Mouse (Mus musculus): ENCODE results near the gene Filip1.

DNA sequence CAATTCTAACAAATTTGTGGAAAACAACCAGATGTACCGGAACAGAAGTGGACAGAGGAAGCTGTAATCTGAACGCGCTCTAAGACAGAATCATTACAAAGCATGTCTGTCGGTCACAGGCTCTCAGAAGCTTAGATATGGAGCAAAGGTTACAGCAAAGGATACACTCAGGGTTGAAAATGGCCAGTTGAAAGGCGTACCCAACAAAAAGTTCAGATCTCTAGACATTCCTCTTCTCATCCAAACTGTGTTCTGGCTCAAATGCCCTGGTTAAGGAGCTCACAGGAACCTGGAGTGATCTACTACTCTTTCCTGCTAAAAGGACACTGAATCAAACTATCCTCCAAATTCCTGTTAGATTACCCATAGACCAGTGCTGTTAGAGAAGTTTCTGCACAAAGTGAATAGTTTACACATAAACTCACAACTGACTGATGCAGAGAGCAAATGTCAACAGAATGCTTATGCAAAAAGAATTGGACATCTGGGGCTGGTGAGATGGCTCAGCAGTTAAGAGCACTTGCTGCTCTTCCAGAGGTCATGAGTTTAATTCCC lies 245.6 kb downstream of the Filip1 start:
- no peak for TF ChIP-seq POLR2A (IDR thresholded peaks at IDR 0.05; ENCODE audit: low read depth, low read length)
- no peak for TF ChIP-seq GABPA (IDR thresholded peaks at IDR 0.05; ENCODE audit: insufficient replicate concordance, low read depth, low read length)
- no peak for TF ChIP-seq RAD21 (IDR thresholded peaks at IDR 0.05; ENCODE audit: low read depth, low read length)
- no peak for TF ChIP-seq EP300 (IDR thresholded peaks at IDR 0.05; ENCODE audit: low read length)
- TF ChIP-seq USF2 (conservative IDR thresholded peaks at IDR 0.05; ENCODE audit: low read depth, low read length) = no peak
- no peak for TF ChIP-seq CTCF (conservative IDR thresholded peaks at IDR 0.05 in 1 of 2, IDR thresholded peaks at IDR 0.05 in 1 of 2; ENCODE audit: low read depth in 2 of 2, low read length in 2 of 2)
- TF ChIP-seq ETS1 (conservative IDR thresholded peaks at IDR 0.05; ENCODE audit: low read depth, low read length) = no peak
- no peak for TF ChIP-seq HCFC1 (IDR thresholded peaks at IDR 0.05; ENCODE audit: low read depth, low read length)
- no peak for TF ChIP-seq MAFK (IDR thresholded peaks at IDR 0.05; ENCODE audit: insufficient replicate concordance, low read length)
- TF ChIP-seq TBP (conservative IDR thresholded peaks at IDR 0.05; ENCODE audit: low read depth, low read length) = no peak
- no peak for TF ChIP-seq ZC3H11A (IDR thresholded peaks at IDR 0.05; ENCODE audit: low read depth, low read length)
- TF ChIP-seq TCF12 (IDR thresholded peaks at IDR 0.05; ENCODE audit: low read depth, low read length) = no peak
- TF ChIP-seq MAZ (IDR thresholded peaks at IDR 0.05; ENCODE audit: low read depth, low read length) = no peak

All from CH12.LX (cell line).